28 mouse cellular contexts compared by ENCODE assay signal in the genomic region with DNA sequence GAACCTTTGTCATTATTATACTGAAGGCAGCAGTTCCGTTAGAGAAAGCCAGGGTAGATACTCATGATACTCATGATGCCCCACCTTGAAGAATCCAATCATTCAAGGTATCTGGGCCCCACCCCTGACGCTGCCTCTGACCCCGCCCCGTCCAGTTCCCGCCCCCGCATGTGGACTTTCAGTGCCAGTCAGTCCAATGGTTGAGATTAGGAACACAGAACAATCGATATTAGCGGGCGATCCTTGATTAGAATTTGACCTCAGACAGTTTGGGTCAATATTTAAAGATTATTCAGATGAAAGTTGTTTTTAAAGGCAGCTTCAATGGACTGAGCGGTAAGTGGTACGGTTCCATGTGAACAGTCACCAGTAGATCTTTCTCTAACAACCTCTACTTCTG. TPM values are rescaled to one million over a fixed set of nuclear protein-coding genes. Genes with fewer than 3 reads are reported as not detected.
DNase-seq lines count a peak whose midpoint lies in the region; ATAC-seq and TF ChIP-seq lines count a peak whose summit lies in the region.
"Had no signal": no experiment of that assay in that cellular context is flagged by ENCODE, and none has a peak within 500 bp of the region (broad histone marks: within the 10 kb centered on the region; RNA-seq: fewer than 3 reads in every experiment).

No protein-coding gene starts in this region.

- 0 out of 2 replicates have a peak, but pooled peaks cover 5% of the 10 kb centered on the region for H3K9me3 ChIP-seq in liver, embryonic 12.5 days (replicated peaks)
- H3K9me3 ChIP-seq in liver, postnatal 0 days (ENCODE audit: low read length): no peaks in the 10 kb centered on the region
- H3K9me3 ChIP-seq: embryonic facial prominence, embryonic 13.5 days; embryonic facial prominence, embryonic 15.5 days; forebrain, embryonic 10.5 days; forebrain, embryonic 12.5 days had no signal

- H3K4me2 ChIP-seq in liver, embryonic 12.5 days: no peak overlapping the region
- no peak overlapping the region for H3K4me2 ChIP-seq in liver, postnatal 0 days (ENCODE audit: low read depth, low read length)
- H3K4me2 ChIP-seq: embryonic facial prominence, embryonic 13.5 days; embryonic facial prominence, embryonic 15.5 days; forebrain, embryonic 12.5 days had no signal

- H3K27me3 ChIP-seq in liver, embryonic 12.5 days (replicated peaks): 0 out of 2 replicates have a peak, but pooled peaks cover 3% of the 10 kb centered on the region
- H3K27me3 ChIP-seq in liver, postnatal 0 days (ENCODE audit: insufficient read depth, low read length): no peaks in the 10 kb centered on the region
- H3K27me3 ChIP-seq: CH12.LX had no signal

- H3K4me3 ChIP-seq in liver, embryonic 12.5 days: no peak overlapping the region
- H3K4me3 ChIP-seq in liver, postnatal 0 days (ENCODE audit: low read depth, low read length): no peak overlapping the region
- H3K4me3 ChIP-seq: embryonic facial prominence, embryonic 13.5 days; embryonic facial prominence, embryonic 15.5 days; erythroblast, embryonic 14.5 days; forebrain, embryonic 10.5 days; forebrain, embryonic 12.5 days had no signal

- peak; percentile 67 for TF ChIP-seq EP300 in liver, postnatal 0 days (IDR thresholded peaks at IDR 0.05; ENCODE audit: low read depth)

- intact Hi-C loops in left cerebral cortex, postnatal 4 days (cut with DNase I): no loop called here

- 72% methylated on average over 11 of the region's 11 CpGs for WGBS in liver, embryonic 12.5 days (ENCODE audit: insufficient replicate concordance)
- 70% methylated on average over 11 of the region's 11 CpGs for WGBS in liver, postnatal 0 days (ENCODE audit: insufficient replicate concordance)

- no peak overlapping the region for H3K27ac ChIP-seq in liver, embryonic 12.5 days
- peak overlapping the region; percentile 75 for H3K27ac ChIP-seq in liver, postnatal 0 days (ENCODE audit: low read depth)
- H3K27ac ChIP-seq: embryonic facial prominence, embryonic 13.5 days; embryonic facial prominence, embryonic 15.5 days; forebrain, embryonic 10.5 days; forebrain, embryonic 12.5 days had no signal

- H3K4me1 ChIP-seq in liver, embryonic 12.5 days: no peaks in the 10 kb centered on the region
- no peaks in the 10 kb centered on the region for H3K4me1 ChIP-seq in liver, postnatal 0 days (ENCODE audit: insufficient read depth)
- H3K4me1 ChIP-seq: embryonic facial prominence, embryonic 13.5 days; embryonic facial prominence, embryonic 15.5 days; forebrain, embryonic 10.5 days; forebrain, embryonic 12.5 days had no signal

- H3K36me3 ChIP-seq in liver, embryonic 12.5 days: no peaks in the 10 kb centered on the region
- H3K36me3 ChIP-seq in liver, postnatal 0 days (replicated peaks; ENCODE audit: insufficient read depth, low read length): no peaks in the 10 kb centered on the region
- H3K36me3 ChIP-seq: embryonic facial prominence, embryonic 13.5 days; embryonic facial prominence, embryonic 15.5 days; forebrain, embryonic 10.5 days; forebrain, embryonic 12.5 days had no signal

- no peak overlapping the region for H3K9ac ChIP-seq in liver, embryonic 12.5 days
- no peak overlapping the region for H3K9ac ChIP-seq in liver, postnatal 0 days (replicated peaks)
- H3K9ac ChIP-seq: embryonic facial prominence, embryonic 13.5 days; embryonic facial prominence, embryonic 15.5 days; forebrain, embryonic 12.5 days had no signal

- TF ChIP-seq CTCF in liver, postnatal 0 days (IDR thresholded peaks at IDR 0.05; ENCODE audit: low read depth): no peak

- DNase-seq in liver (peak; percentile 13), ES-CJ7 (ENCODE audit: low read depth, low spot score) (peak; percentile 3), ZHBTc4 (ENCODE audit: low read depth, low spot score) (peak; percentile 6)
- DNase-seq in liver, postnatal 0 days: peak; percentile 67
- no peak for DNase-seq in left cerebral cortex, postnatal 4 days
- DNase-seq in kidney, adult 8-10 months: no peak
- DNase-seq: adrenal gland, adult 2 months; adrenal gland, postnatal 10 days; adrenal gland, postnatal 25 days; B cell, adult 2 months; cerebellum, adult 11 months; cerebellum, adult 18-20 months; cerebellum, adult 8-10 months; cerebellum, adult 9-11 months; cerebellum, postnatal 14 days; cerebellum, postnatal 36 days; embryo, embryonic 11 days had no signal

- ATAC-seq in liver, embryonic 12.5 days: no peak
- ATAC-seq in liver, postnatal 0 days: peak; percentile 91
- ATAC-seq: CD4-positive, CD25-positive, alpha-beta regulatory T cell, adult 4 months; forebrain, embryonic 14.5 days; forebrain, embryonic 16.5 days had no signal

RNA-seq across cellular contexts. Expression of gene Avpr1a, which starts 7.5 kb away (rescaled TPM):
- 1.7 and 2.0 TPM in 2 replicates for polyA plus RNA-seq in liver, embryonic 12.5 days (2016; fragmentation: Nextera tagmentation; extraction: Ambion mirVana)
- polyA plus RNA-seq in liver, postnatal 0 days (2015; fragmentation: Nextera tagmentation; extraction: Ambion mirVana): 10.9 and 11.0 TPM in 2 replicates
- 1 to 10 TPM; 4.6 to 4.8 TPM for total RNA-seq in left cerebral cortex, postnatal 4 days (2021)
- total RNA-seq: CH12.LX, MEL had no signal
- polyA plus RNA-seq: CD4-positive, CD25-positive, alpha-beta regulatory T cell, adult 4 months; erythroblast, embryonic 14.5 days had no signal

Comparison
In these comparisons a context has a peak if more than half of its experiments do, and no peak if none do; other contexts are left out.
1. DNase-seq: peak in liver (single experiment), ES-CJ7 (single experiment), ZHBTc4 (single experiment) and liver, postnatal 0 days (single experiment); none in left cerebral cortex, postnatal 4 days (single experiment) and kidney, adult 8-10 months (0 of 2).